Mouse (Mus musculus) lung, embryonic 14.5 days (tissue): ENCODE measurements around the gene Aarsd1. TPM values are rescaled to one million over a fixed set of nuclear protein-coding genes. Genes with fewer than 3 reads are reported as not detected.
"Not testable (repeated sequence)": the region's sequence is repeated elsewhere in the genome, so short reads cannot be mapped to it uniquely, and the experiment has no call there.

Experiments used
- ATAC-seq: fragments of 200-750 bp; cut with Nextera tagmentation; 2 replicates; pipeline ENCODE4 v1.8.0; 2017; ENCODE audit warnings: mild to moderate bottlenecking, moderate TSS enrichment, moderate library complexity; ENCODE audit not compliant: insufficient read depth
- DNase-seq: peaks from one replicate; pipeline ENCODE4 v3.0.0-alpha.2; 2015
- H3K27ac ChIP-seq: fragments of 300-500 bp; sonication (generic); 2 replicates; pipeline ENCODE4 v1.5.1; 2014; ENCODE audit warnings: low read depth, mild to moderate bottlenecking, moderate library complexity
- H3K27me3 ChIP-seq: fragments of 300-500 bp; sonication (generic); 2 replicates; pipeline ENCODE4 v1.6.1; 2014; ENCODE audit warnings: low read length, control low read depth; ENCODE audit not compliant: insufficient read depth
- H3K36me3 ChIP-seq: fragments of 300-500 bp; sonication (generic); 2 replicates; pipeline ENCODE4 v1.6.1; 2014; ENCODE audit warnings: control low read depth; ENCODE audit not compliant: insufficient read depth
- H3K4me1 ChIP-seq: fragments of 300-500 bp; sonication (generic); 2 replicates; pipeline ENCODE4 v1.6.1; 2014; ENCODE audit warnings: antibody characterized with exemption, control low read depth; ENCODE audit not compliant: insufficient read depth
- H3K4me2 ChIP-seq: fragments of 300-500 bp; sonication (generic); 2 replicates; pipeline ENCODE4 v1.6.1; 2014; ENCODE audit warnings: mild to moderate bottlenecking
- H3K4me3 ChIP-seq: fragments of 300-500 bp; sonication (generic); 2 replicates; pipeline ENCODE4 v1.5.1; 2014; ENCODE audit warnings: low read depth, low read length
- H3K9ac ChIP-seq: fragments of 300-500 bp; sonication (generic); 2 replicates; pipeline ENCODE4 v1.6.1; 2014
- H3K9me3 ChIP-seq: fragments of 300-500 bp; sonication (generic); 2 replicates; pipeline ENCODE4 v1.6.1; 2016; ENCODE audit warnings: low read depth, low read length, control low read depth
- CTCF ChIP-seq: IDR thresholded peaks from 2 replicates; pipeline ENCODE4 v1.5.1; 2016; ENCODE audit warnings: antibody characterized with exemption, low read depth
- WGBS: fragments of 180-500 bp; shearing (Covaris S2); extraction: QIAGEN DNeasy Blood & Tissue Kit; methylation state at CpG from one replicate; pipeline ENCODE4 v1.1.7; 2014; 5-methylcytosine and 5-hydroxymethylcytosine counted together
- polyA plus RNA-seq: library from polyadenylated mRNA; unstranded; fragments of >200 nt; fragmentation: Nextera tagmentation; extraction: Ambion mirVana; gene quantifications from 2 replicates; pipeline ENCODE4 v1.2.1, GENCODE M21; 2014

Aarsd1 gene
- polyA plus RNA-seq, result 85.4 and 93.3 TPM in 2 replicates

DNA sequence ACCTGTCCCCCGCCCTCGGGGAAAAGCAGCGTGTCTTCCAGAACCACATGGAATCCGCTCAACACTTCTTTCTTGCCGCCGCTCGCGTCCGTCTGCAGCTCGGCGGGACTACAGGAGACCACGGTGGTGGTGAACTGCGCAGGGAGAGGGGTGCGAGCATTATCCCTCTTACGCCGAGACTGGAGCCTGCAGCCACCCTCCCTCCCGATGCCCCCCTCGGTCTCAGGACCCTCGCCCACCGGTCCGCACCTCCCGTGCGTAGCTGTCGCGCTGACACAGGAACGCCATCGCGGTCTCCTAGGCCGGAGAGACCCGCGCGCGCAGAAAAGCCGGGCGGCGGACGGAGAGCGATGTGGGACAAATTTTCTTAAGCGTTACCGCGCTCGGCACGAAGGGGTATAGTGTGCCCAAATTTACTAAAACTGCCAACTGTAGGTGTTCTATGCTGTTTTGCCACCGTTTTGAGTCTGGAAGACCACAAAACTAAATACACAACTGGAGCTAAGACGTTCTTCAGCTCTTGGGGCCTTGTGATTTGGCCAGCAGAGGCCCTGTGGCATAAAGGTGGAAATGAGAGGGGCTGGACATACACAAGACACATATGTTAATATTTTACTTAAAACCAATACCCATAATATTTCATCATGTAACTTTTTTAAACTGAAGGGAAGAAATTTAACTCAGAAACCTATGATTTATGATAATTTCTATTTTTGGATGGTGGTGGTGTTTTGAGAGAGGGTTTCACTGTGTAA is at the start of gene Aarsd1:
Aarsd1 (minus strand) TSS at position 515 of the 755 bp plus-strand sequence.
- peak within 1 kb of the TSS; percentile 88 for H3K4me3 ChIP-seq
- peak; percentile 94 for DNase-seq
- ATAC-seq, result peak; percentile 84
- H3K4me1 ChIP-seq, result 0 out of 2 replicates have a peak, but pooled peaks cover 3% of the 10 kb centered on the region
- peak within 1 kb of the TSS; percentile 85 for H3K9ac ChIP-seq
- no peaks in the 10 kb centered on the region for H3K27me3 ChIP-seq
- no peak for TF ChIP-seq CTCF
- H3K36me3 ChIP-seq, result peaks cover 18% of the 10 kb centered on the region
- WGBS, result under 1% methylated on average over 45 of the region's 45 CpGs
- H3K27ac ChIP-seq, result peak within 1 kb of the TSS; percentile 65; the same call in 1 of the 2 replicates
- H3K9me3 ChIP-seq, result no peaks in the 10 kb centered on the region
- H3K4me2 ChIP-seq, result peak within 1 kb of the TSS; percentile 71

DNA sequence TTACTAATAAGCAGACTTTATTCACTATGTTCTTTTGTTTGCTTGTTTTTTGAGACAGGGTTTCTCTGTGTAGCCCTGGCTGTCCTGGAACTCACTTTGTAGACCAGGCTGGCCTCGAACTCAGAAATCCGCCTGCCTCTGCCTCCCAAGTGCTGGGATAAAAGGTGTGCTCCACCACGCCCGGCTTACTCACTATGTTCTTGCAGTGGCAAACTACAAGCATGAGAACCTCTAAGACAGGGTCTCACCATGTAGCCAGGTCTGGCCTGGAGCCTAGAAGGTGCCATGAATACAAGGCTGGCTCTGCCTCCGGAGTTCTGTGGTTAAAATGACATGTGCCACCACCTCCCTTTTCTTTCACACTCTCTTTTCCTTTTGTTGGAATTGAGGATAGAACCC is 49.1 kb upstream of the Aarsd1 start:
- 51% methylated on average over 5 of the region's 5 CpGs for WGBS
- DNase-seq, ATAC-seq, H3K9ac ChIP-seq, H3K36me3 ChIP-seq, H3K27ac ChIP-seq, H3K9me3 ChIP-seq, H3K27me3 ChIP-seq, H3K4me1 ChIP-seq: not testable (repeated sequence)
- Histone ChIP-seq H3K4me2 (peak overlapping the region; percentile 97), H3K4me3 (peak overlapping the region; percentile 74)

DNA sequence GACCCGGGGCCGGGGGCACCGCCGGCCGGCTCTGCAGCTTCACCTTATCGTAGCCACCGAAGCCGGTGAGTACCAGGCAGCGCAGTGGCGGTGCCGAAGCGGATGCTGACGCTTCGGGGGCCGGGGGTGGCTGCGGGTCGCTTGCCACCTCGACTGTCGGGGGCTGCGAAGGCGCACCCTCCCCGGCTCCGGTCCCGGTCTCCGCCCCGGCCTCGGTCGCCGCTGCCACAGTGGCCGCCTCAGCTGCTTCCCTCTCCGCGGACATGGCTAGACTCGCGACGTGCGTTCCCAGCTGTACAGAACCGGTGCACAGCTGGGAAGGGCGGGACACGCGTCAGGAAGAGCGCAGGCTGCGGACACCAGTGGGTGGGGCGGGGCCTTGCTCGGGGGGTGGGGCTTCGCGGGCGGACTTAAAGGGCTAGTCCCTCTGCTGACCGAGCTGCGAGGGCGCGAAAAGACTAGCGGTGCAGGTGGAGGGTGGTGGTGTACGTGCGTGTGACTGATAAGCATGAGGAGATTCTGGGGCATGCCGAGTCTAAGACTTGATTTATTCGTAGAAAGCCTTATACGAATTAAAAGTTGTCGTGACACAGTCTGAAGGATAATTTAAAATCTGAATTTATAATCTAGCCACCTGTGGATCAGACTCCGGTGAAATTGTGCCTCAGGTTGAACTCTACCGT is 48.6 kb upstream of the Aarsd1 start, which contains the start of gene Vat1:
Vat1 (minus strand) TSS at position 362 of the 683 bp plus-strand sequence.
- H3K27me3 ChIP-seq, result no peaks in the 10 kb centered on the region
- H3K36me3 ChIP-seq, result peaks cover 15% of the 10 kb centered on the region; the same call in 1 of the 2 replicates
- peak; percentile 76 for DNase-seq
- peak; percentile 59; the same call in 1 of the 2 replicates for ATAC-seq
- H3K27ac ChIP-seq, result peak within 1 kb of the TSS; percentile 79
- no peak for TF ChIP-seq CTCF
- H3K9ac ChIP-seq, result peak within 1 kb of the TSS; percentile 62
- peak within 1 kb of the TSS; percentile 74 for H3K4me3 ChIP-seq
- no peaks in the 10 kb centered on the region for H3K9me3 ChIP-seq
- peaks cover 5% of the 10 kb centered on the region; the same call in 1 of the 2 replicates for H3K4me1 ChIP-seq
- H3K4me2 ChIP-seq, result peak within 1 kb of the TSS; percentile 98
- WGBS, result 1% methylated on average over 60 of the region's 60 CpGs

DNA sequence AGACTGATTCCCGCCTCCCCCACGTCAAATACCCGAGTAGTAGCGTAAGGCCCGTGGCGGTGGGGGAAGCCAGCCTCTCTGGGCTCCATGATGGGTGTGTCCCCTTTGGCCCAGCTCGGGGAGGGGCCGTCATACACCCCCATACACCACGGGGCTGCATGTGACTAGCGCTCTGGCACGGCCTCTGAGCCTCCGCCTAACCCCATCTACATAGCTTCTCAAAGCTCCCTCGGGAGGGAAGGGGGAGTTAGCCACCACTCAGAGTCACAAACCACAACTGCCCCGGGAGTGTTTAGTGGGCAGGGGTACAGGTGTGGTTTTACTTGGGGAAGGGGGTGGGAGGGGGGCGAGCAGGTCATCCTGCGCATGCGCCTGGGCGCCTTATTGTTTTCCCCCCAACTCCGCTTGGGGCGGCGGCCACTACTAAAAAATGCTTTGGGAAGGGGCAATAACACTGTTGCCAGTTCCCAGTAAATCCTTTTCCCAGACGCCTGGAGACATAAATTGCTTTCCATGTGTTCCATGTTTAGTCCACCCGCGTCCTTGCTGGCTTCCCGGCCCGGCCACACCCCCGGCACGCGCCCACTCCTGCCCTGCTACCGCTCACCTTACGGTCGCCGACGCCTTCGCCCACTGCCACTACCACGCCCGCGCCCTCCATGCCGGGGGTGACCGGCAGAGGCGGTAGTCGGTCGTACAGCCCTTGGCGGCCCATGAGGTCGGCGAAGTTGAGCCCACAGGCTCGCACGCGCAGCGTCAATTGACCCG is 47.9 kb upstream of the Aarsd1 start:
- peak overlapping the region; percentile 97 for H3K4me2 ChIP-seq
- TF ChIP-seq CTCF, result peak; percentile 30; the same call in 1 of the 2 replicates
- peak; percentile 30 for ATAC-seq
- no peaks in the 10 kb centered on the region for H3K27me3 ChIP-seq
- DNase-seq, result peak; percentile 56
- H3K27ac ChIP-seq, result peak overlapping the region; percentile 79
- peak overlapping the region; percentile 62 for H3K9ac ChIP-seq
- WGBS, result under 1% methylated on average over 51 of the region's 51 CpGs
- H3K4me1 ChIP-seq, result peaks cover 5% of the 10 kb centered on the region; the same call in 1 of the 2 replicates
- no peaks in the 10 kb centered on the region for H3K9me3 ChIP-seq
- peaks cover 19% of the 10 kb centered on the region; the same call in 1 of the 2 replicates for H3K36me3 ChIP-seq
- H3K4me3 ChIP-seq, result peak overlapping the region; percentile 74

DNA sequence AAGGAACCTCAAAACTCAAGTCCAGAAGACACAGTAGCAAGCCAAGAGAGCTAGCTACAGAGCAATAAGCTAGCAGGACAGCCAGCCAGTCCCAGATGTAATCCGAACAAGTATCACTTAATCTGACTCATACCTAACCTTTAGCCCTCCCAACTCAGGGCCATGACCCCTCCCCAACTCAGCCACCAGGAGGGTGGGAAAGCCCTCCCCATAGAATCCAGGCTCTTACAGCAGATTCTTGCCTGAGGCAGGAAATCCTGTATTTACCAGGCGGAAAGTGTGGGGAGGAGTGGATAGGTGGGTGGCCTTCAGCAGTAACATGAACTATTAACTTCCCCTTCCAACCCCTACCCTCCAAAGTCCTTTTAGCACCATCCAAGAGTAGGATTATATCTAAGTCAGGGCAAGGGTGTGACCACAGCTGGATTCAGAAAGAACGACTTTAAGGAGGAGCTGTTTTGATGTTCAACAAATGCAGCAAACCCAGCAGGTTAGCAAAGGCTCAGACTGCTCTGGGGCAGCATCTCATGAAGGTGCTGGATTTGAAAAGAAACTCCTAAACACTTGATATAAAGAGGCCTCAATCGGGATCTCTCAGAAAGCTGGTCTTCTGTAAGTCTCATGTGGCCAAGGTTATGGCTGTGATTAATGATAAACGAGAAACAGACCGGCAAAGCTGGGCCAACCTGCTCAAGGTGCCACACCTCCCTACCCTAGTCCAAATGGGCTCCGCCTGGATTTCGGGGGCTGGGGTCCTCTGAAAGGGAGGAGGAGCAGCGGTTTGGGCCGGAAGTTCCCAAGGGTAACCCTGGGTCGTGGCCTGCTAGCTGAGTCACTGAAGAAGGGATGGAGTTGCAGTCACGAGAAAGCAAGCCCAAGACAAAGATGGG is 47.0 kb upstream of the Aarsd1 start, which contains the start of gene Rnd2:
Rnd2 (plus strand) TSS at position 789 of the 890 bp plus-strand sequence.
- DNase-seq (peak; percentile 59), ATAC-seq (peak; percentile 7; the same call in 1 of the 2 replicates)
- Histone ChIP-seq H3K9me3 (no peaks in the 10 kb centered on the region), H3K9ac (peak within 1 kb of the TSS; percentile 62), H3K4me1 (peaks cover 5% of the 10 kb centered on the region; the same call in 1 of the 2 replicates), H3K27me3 (no peaks in the 10 kb centered on the region), H3K27ac (peak within 1 kb of the TSS; percentile 79), H3K4me3 (peak within 1 kb of the TSS; percentile 74), H3K4me2 (peak within 1 kb of the TSS; percentile 97), H3K36me3 (peaks cover 22% of the 10 kb centered on the region; the same call in 1 of the 2 replicates)
- 13% methylated on average over 12 of the region's 12 CpGs for WGBS
- no peak for TF ChIP-seq CTCF
